Mouse (Mus musculus) embryonic fibroblast, embryonic 13.5 days (primary cell): ENCODE data around the gene Aff4.

Experiments
- CTCF ChIP-seq: IDR thresholded peaks from 2 replicates; pipeline ENCODE4 v1.5.1; 2011; ENCODE audit warnings: mild to moderate bottlenecking, control low read depth, low read length, moderate library complexity, borderline replicate concordance; ENCODE audit not compliant: insufficient read depth
- POLR2A ChIP-seq: IDR thresholded peaks from 2 replicates; pipeline ENCODE4 v1.6.1; 2011; ENCODE audit warnings: low read depth, mild to moderate bottlenecking, control low read depth, low read length, moderate library complexity

GRCm38 (mm10) chr11:53304044-53304840 lies 46.4 kb upstream of the Aff4 start:
- TF ChIP-seq CTCF (no peak), POLR2A (no peak)
